Mouse (Mus musculus): ENCODE data around the gene Ncam2.

- TF ChIP-seq CTCF (IDR thresholded peaks at IDR 0.05; ENCODE audit: insufficient read depth, low read length) (no peak), POLR2A (IDR thresholded peaks at IDR 0.05; ENCODE audit: borderline replicate concordance, extremely low read depth, low read depth, low read length) (no peak)
Measured at GRCm38 (mm10) chr16:81202721-81203161, 2.2 kb downstream of the Ncam2 start.
